Mouse (Mus musculus): ENCODE results near the gene B830017H08Rik. TPM values are rescaled to one million over a fixed set of nuclear protein-coding genes. Genes with fewer than 3 reads are reported as not detected.

B830017H08Rik gene
- polyA plus RNA-seq, 1 experiment from 2014 or later, result 0.27 TPM

DNA sequence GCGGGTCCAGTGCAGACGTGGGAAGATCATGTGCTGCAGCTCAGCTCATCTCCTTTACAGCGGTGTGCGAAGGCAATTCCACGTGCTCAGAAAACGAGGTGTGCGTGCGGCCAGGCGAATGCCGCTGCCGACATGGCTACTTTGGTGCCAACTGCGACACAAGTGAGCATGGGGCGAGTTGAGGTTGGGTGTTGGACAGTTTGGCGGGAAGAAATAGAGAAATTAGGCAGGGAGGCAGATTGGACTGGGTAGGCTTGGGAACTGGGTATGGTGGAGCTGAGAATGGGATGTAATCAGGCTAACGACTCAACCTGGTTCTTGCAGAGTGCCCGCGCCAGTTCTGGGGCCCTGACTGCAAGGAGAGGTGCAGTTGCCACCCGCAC, 30.5 kb upstream of the B830017H08Rik start:
- Histone ChIP-seq H3K27me3 (peaks cover 92% of the 10 kb centered on the region), H3K36me3 (ENCODE audit: poor library complexity, severe bottlenecking) (no peaks in the 10 kb centered on the region), H3K4me2 (peak overlapping the region; percentile 63), H3K9ac (peak overlapping the region; percentile 18; the same call in 1 of the 2 replicates), H3K4me3 (peak overlapping the region; percentile 38), H3K27ac (no peak overlapping the region), H3K4me1 (peaks cover 54% of the 10 kb centered on the region), H3K9me3 (replicated peaks) (no peaks in the 10 kb centered on the region)
- no peak for ATAC-seq
- whole genome bisulfite sequencing, result 1% methylated on average over 18 of the region's 18 CpGs

DNA sequence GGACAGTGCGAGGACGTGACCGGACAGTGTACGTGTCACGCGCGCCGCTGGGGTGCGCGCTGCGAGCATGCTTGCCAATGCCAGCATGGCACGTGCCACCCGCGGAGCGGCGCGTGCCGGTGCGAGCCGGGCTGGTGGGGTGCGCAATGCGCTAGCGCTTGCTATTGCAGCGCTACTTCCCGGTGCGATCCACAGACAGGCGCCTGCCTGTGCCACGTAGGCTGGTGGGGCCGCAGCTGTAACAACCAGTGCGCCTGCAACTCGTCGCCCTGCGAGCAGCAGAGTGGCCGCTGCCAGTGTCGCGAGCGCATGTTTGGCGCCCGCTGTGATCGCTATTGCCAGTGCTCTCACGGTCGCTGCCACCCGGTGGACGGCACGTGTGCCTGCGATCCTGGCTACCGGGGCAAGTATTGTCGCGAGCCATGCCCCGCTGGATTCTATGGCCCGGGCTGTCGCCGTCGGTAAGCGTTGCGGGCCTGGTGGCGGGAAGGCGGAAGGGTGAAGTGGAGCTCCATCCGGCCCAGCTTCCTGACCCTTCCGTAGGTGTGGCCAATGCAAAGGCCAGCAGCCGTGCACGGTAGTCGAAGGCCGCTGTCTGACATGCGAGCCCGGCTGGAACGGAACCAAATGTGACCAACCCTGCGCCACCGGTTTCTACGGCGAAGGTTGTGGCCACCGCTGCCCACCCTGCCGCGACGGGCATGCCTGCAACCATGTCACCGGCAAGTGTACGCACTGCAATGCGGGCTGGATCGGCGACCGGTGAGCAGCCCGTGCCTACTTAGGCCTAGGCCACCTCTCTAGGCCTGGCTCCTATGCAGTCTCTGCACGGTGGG, 29.9 kb upstream of the B830017H08Rik start:
- H3K27me3 ChIP-seq, result peaks cover 89% of the 10 kb centered on the region
- peak overlapping the region; percentile 63 for H3K4me2 ChIP-seq
- under 1% methylated on average over 83 of the region's 83 CpGs for WGBS
- no peaks in the 10 kb centered on the region for H3K36me3 ChIP-seq (ENCODE audit: poor library complexity, severe bottlenecking)
- H3K27ac ChIP-seq, result no peak overlapping the region
- H3K4me1 ChIP-seq, result peaks cover 48% of the 10 kb centered on the region
- peak overlapping the region; percentile 52 for H3K9ac ChIP-seq
- H3K4me3 ChIP-seq, result peak overlapping the region; percentile 38
- H3K9me3 ChIP-seq (replicated peaks), result no peaks in the 10 kb centered on the region
- ATAC-seq, result no peak

DNA sequence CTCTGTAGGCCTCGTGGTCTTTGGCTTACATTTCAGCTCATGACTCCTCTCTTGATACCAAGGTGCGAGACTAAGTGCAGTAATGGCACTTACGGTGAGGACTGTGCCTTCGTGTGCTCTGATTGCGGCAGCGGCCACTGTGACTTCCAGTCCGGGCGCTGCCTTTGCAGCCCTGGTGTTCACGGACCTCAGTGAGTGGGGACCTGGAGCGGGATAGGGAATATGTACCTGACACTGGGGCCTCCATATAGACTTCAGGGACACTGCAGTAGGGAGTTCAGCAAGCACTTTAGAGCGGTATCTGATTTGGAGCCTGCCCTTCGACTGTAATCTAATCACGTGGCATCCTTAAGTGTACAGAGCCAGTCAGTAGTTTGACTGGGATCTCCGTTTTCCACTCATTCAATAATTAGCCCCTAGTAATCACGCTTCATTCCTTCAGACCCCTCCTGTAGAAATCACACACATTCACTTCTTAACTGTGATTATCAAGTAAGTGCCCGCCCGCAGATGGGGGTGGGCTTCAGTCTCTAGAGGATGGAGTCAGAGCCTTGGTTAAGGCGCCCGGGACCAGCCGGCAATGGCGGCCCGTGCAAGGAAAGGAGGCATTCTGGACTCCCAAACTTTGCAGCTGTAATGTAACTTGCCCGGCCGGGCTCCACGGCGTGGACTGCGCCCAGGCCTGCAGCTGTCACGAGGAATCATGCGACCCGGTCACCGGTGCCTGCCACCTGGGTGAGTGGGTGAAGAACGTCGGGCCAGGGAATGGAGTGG, 29.1 kb upstream of the B830017H08Rik start:
- no peaks in the 10 kb centered on the region for H3K36me3 ChIP-seq (ENCODE audit: poor library complexity, severe bottlenecking)
- H3K4me3 ChIP-seq, result peak overlapping the region; percentile 38
- peaks cover 41% of the 10 kb centered on the region for H3K4me1 ChIP-seq
- H3K9ac ChIP-seq, result peak overlapping the region; percentile 52
- ATAC-seq, result no peak
- 4% methylated on average over 33 of the region's 33 CpGs for WGBS
- H3K27me3 ChIP-seq, result peaks cover 87% of the 10 kb centered on the region
- no peak overlapping the region for H3K27ac ChIP-seq
- H3K4me2 ChIP-seq, result peak overlapping the region; percentile 63
- no peaks in the 10 kb centered on the region for H3K9me3 ChIP-seq (replicated peaks)

DNA sequence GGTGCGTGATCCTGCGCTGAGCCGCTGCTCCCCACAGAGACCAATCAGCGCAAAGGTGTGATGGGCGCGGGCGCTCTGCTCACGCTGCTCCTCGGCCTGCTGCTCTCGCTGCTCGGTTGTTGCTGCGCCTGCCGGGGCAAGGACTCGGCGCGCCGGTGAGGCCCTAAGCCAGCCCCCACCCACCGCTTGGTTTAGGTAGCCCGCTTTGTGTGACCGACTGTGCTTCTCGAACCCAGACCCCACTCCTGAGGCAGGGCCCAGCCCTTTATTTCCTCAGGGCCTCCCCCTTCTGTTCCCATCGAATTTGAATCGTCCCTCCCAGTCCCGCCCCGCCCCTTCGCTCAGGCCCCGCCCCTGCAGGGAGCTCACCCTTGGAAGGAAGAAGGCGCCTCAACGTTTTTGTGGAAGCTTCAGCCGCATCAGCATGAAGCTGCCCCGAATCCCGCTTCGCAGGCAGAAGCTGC, 28.4 kb upstream of the B830017H08Rik start:
- no peak overlapping the region for H3K27ac ChIP-seq
- peak overlapping the region; percentile 63 for H3K4me2 ChIP-seq
- WGBS, result under 1% methylated on average over 33 of the region's 33 CpGs
- peaks cover 86% of the 10 kb centered on the region for H3K27me3 ChIP-seq
- peak overlapping the region; percentile 38 for H3K9ac ChIP-seq
- no peaks in the 10 kb centered on the region for H3K36me3 ChIP-seq (ENCODE audit: poor library complexity, severe bottlenecking)
- H3K4me1 ChIP-seq, result peaks cover 45% of the 10 kb centered on the region
- no peaks in the 10 kb centered on the region for H3K9me3 ChIP-seq (replicated peaks)
- ATAC-seq, result no peak
- H3K4me3 ChIP-seq, result peak overlapping the region; percentile 38

DNA sequence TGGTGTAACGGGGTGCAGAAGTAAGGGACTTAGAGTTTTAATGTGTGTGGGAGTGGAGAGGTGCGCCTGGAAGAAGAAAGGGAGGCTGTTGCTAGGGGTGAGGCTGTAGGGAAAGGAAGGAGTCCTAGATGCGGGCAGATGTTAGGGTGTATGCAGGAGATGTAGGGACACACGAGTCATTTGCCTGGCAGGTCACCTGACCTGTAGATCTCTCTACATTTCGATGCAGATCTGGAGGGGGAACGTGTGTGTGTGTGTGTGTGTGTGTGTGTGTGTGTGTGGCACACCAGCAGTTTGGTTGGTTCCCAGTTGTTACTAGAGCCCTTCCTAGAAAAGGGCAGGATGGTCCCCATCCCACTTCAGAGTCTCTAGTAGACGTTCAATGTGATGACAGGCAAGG, 27.9 kb upstream of the B830017H08Rik start:
- ATAC-seq, result no peak
- H3K4me2 ChIP-seq, result peak overlapping the region; percentile 63
- H3K9me3 ChIP-seq (replicated peaks), result no peaks in the 10 kb centered on the region
- H3K9ac ChIP-seq, result 0 out of 2 replicates have a peak overlapping the region, but pooled peaks have one; percentile 38
- peaks cover 50% of the 10 kb centered on the region for H3K4me1 ChIP-seq
- H3K27me3 ChIP-seq, result peaks cover 83% of the 10 kb centered on the region
- WGBS, result 7% methylated on average over 7 of the region's 7 CpGs
- H3K4me3 ChIP-seq, result peak overlapping the region; percentile 38
- H3K36me3 ChIP-seq (ENCODE audit: poor library complexity, severe bottlenecking), result no peaks in the 10 kb centered on the region
- no peak overlapping the region for H3K27ac ChIP-seq

DNA sequence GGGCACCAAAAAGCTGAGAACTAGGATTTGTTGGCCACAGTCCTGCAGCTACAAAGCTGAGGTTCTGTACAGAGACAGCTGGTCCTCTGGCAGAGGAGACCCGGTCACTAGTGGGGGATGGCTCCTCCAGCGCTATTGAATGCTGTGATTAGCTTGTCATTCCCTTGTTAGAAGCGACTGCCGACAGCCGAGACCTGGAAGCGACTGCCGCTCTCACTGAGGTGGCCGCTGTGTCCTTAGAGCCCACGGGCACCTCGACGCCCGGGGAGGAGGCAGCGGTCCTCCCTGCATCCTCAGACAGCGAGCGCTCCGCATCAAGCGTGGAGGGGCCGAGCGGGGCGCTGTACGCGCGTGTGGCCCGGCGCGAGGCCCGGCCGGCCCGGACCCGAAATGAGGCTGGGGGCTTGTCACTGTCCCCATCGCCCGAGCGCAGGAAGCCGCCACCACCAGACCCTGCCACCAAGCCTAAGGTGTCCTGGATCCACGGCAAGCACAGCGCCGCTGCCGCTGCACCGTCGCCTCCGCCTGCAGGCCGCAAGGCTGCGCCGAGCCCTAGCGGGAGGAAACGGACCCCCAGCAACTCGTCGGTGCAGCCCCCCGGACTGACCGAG, 26.2 kb upstream of the B830017H08Rik start:
- Histone ChIP-seq H3K4me1 (peaks cover 50% of the 10 kb centered on the region), H3K4me3 (peak overlapping the region; percentile 65)
- WGBS, result under 1% methylated on average over 46 of the region's 50 CpGs

DNA sequence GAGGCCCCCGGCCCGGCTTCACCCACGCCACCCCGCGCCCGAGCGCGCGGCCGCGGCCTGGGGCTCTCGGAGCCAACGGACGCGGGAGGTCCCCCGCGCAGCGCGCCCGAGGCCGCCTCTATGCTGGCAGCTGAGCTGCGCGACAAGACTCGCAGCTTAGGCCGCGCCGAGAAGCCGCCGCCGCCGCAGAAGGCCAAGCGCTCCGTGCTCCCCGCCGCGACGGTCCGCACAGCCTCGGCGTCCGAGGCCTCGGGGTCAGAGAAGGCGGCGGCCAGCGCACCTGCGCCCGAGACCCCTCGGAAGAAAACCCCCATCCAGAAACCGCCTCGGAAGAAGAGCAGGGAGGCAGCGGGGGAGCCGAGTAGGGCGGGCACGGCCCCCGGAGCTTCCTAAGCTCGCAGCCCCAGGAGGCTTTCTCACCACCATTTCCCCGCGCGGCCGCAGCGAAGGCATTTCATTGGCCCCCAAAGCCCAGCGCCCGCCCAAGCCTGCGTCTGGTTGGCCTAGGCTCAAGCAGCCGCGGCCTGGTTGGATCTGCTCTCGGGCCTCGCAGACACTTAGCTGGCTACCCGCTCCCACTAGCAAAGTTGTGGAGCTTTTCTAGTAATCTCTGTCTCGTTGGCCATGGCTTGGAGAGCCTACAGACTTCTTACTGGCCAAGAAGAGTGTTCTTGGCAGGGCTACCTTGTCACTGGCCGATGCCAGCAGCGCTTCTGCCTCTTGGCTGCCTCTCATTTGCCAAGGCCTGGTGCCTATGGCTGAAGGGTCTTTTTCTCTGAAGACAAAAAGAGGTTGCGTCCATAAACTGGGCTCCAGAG, 25.5 kb upstream of the B830017H08Rik start:
- peak overlapping the region; percentile 97 for H3K4me2 ChIP-seq
- H3K27ac ChIP-seq, result peak overlapping the region; percentile 77
- peak overlapping the region; percentile 92 for H3K9ac ChIP-seq
- 2% methylated on average over 73 of the region's 73 CpGs for WGBS
- no peaks in the 10 kb centered on the region for H3K36me3 ChIP-seq (ENCODE audit: poor library complexity, severe bottlenecking)
- peak; percentile 92 for ATAC-seq
- peak overlapping the region; percentile 65 for H3K4me3 ChIP-seq
- no peaks in the 10 kb centered on the region for H3K9me3 ChIP-seq (replicated peaks)
- peaks cover 73% of the 10 kb centered on the region for H3K27me3 ChIP-seq
- peaks cover 47% of the 10 kb centered on the region for H3K4me1 ChIP-seq

More for the DNA sequence above, 26.2 kb upstream of the B830017H08Rik start:
- H3K27me3 ChIP-seq, result peaks cover 79% of the 10 kb centered on the region
- H3K9ac ChIP-seq, result peak overlapping the region; percentile 92
- no peaks in the 10 kb centered on the region for H3K9me3 ChIP-seq (replicated peaks)
- ATAC-seq, result peak; percentile 54
- H3K36me3 ChIP-seq (ENCODE audit: poor library complexity, severe bottlenecking), result no peaks in the 10 kb centered on the region
- H3K27ac ChIP-seq, result peak overlapping the region; percentile 77
- peak overlapping the region; percentile 97 for H3K4me2 ChIP-seq

DNA sequence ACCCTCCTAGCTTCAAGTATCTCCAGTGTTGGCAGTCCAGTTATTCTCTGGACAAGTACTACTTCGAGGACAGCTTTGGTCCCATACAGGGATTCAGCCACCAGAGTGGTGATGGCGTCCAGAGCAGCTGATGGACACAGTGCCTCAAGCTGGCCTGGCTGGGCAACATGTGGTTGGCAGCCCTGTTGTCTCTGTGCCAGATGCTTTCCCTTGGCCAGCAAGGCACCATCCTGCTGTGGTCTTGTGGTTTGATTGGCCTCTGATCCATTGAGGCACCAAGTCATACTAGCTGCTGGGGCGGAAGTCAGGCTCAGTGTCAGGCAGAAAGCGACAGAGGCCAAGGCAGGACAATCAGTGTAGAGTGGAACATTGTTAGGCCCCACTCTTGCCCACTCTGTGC, 23.8 kb upstream of the B830017H08Rik start:
- H3K27me3 ChIP-seq, result peaks cover 73% of the 10 kb centered on the region
- H3K9me3 ChIP-seq (replicated peaks), result no peaks in the 10 kb centered on the region
- no peak overlapping the region for H3K4me2 ChIP-seq
- H3K4me1 ChIP-seq, result peaks cover 30% of the 10 kb centered on the region
- H3K27ac ChIP-seq, result no peak overlapping the region
- no peak for ATAC-seq
- no peaks in the 10 kb centered on the region for H3K36me3 ChIP-seq (ENCODE audit: poor library complexity, severe bottlenecking)
- H3K4me3 ChIP-seq, result no peak overlapping the region
- no peak overlapping the region for H3K9ac ChIP-seq
- 89% methylated on average over 4 of the region's 4 CpGs for WGBS

DNA sequence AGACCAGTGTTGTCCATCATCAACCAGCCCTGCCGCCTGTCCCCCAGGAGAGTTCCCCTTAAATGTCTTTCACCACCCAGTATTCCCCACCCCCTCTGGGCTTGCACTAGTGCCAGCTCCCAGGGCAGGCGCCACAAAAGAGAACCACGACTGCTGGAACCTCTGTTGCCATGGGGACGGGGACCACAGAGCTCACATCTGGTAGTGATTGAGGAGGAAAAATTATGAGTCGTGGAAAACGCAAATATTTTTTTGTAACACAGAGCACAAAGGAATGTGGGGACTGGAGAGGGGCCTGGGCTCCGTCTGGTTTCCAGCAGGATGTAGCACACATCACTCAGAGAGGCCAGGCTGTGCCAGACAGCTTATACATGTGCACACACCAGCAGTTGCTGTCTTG, 23.2 kb upstream of the B830017H08Rik start:
- Histone ChIP-seq H3K36me3 (ENCODE audit: poor library complexity, severe bottlenecking) (no peaks in the 10 kb centered on the region), H3K4me3 (no peak overlapping the region), H3K27ac (no peak overlapping the region), H3K4me2 (no peak overlapping the region), H3K27me3 (peaks cover 72% of the 10 kb centered on the region), H3K4me1 (peaks cover 24% of the 10 kb centered on the region), H3K9ac (no peak overlapping the region), H3K9me3 (replicated peaks) (no peaks in the 10 kb centered on the region)
- ATAC-seq, result no peak
- WGBS, result 25% methylated on average over 7 of the region's 7 CpGs

DNA sequence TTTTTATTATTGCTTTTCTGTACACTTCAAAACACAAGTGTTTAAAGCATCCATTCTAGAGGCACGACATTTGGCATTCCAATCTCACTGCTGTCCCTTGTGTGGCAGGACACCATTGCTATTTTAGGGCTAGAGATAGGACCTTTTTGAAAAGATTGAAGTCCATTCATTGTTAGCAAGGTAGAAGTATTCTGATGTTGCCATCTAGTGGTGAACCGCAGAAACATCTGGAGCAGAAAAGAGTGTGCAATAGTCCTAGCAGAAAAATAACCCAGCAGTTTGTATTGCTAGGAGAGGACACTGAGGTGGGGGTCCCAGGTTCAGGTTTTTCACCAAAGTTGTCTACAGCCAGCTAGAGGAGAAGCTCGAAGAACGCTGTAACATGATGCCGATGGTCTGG, 20.8 kb upstream of the B830017H08Rik start:
- Histone ChIP-seq H3K27ac (no peak overlapping the region), H3K27me3 (peaks cover 62% of the 10 kb centered on the region), H3K9ac (no peak overlapping the region), H3K4me1 (peaks cover 20% of the 10 kb centered on the region), H3K36me3 (ENCODE audit: poor library complexity, severe bottlenecking) (no peaks in the 10 kb centered on the region), H3K9me3 (replicated peaks) (no peaks in the 10 kb centered on the region), H3K4me3 (no peak overlapping the region), H3K4me2 (no peak overlapping the region)
- no peak for ATAC-seq
- WGBS, result 7% methylated on average over 5 of the region's 5 CpGs

DNA sequence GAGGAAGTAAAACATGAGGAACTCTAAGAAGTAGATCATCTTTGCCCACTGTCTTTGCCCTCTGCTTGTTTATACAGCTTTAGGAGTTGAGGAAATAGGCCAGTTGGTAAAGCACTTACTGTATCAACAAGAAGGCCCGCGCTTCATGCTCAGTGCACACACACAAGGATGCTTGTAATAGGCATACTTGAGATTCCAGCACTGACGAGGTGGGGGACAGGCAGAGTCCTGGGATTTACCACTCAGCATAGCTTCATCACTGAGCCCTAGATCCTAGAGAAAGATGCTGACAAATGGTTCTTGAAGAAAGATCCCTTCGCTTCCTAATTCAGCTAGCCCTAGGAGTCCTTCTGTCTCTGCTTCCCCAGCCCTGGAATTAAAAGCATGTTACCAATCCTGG, 19.7 kb upstream of the B830017H08Rik start:
- ATAC-seq, result no peak
- Histone ChIP-seq H3K4me1 (peaks cover 18% of the 10 kb centered on the region), H3K9me3 (replicated peaks) (no peaks in the 10 kb centered on the region), H3K27ac (no peak overlapping the region), H3K9ac (no peak overlapping the region), H3K4me3 (no peak overlapping the region), H3K27me3 (peaks cover 62% of the 10 kb centered on the region), H3K4me2 (no peak overlapping the region), H3K36me3 (ENCODE audit: poor library complexity, severe bottlenecking) (no peaks in the 10 kb centered on the region)
- 59% methylated on average over 4 of the region's 4 CpGs for WGBS
